Comparison of ENCODE assay signal across 16 mouse cellular contexts in the genomic region with DNA sequence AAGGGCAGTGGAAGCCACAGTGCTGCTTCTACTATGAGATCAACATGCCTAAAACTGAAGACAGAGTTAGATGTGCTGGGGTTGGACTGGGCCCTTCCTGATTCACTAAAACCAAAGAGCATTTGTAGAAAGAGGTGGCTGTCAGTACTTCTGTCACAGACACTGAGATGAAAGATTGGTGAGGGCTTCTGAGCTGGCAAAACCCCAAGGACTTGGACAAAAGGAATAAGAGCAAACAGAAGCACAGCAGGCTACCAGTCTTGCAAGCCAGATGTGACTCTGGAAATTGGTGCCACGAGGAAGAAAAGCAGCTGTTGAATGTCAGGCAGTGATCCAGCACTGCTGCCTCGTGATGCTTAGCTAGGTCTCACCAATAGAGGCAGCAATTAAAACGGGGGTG. TPM values are rescaled to one million over a fixed set of nuclear protein-coding genes. Genes with fewer than 3 reads are reported as not detected.
DNase-seq lines count a peak whose midpoint lies in the region; ATAC-seq and TF ChIP-seq lines count a peak whose summit lies in the region.
"Had no signal": no experiment of that assay in that cellular context is flagged by ENCODE, and none has a peak within 500 bp of the region (broad histone marks: within the 10 kb centered on the region; RNA-seq: fewer than 3 reads in every experiment).

No protein-coding gene starts in this region.

- no peak overlapping the region for H3K4me2 ChIP-seq in midbrain, embryonic 11.5 days
- no peak overlapping the region for H3K4me2 ChIP-seq in midbrain, embryonic 15.5 days
- H3K4me2 ChIP-seq: embryonic facial prominence, embryonic 15.5 days; liver, embryonic 13.5 days; midbrain, embryonic 12.5 days; neural tube, embryonic 13.5 days had no signal

- no peaks in the 10 kb centered on the region for H3K4me1 ChIP-seq in midbrain, embryonic 11.5 days (ENCODE audit: control insufficient read depth, insufficient read depth, low read length)
- 0 out of 2 replicates have a peak, but pooled peaks cover 2% of the 10 kb centered on the region for H3K4me1 ChIP-seq in midbrain, embryonic 15.5 days
- H3K4me1 ChIP-seq: embryonic facial prominence, embryonic 15.5 days; liver, embryonic 13.5 days; midbrain, embryonic 12.5 days; neural tube, embryonic 13.5 days had no signal

- H3K27me3 ChIP-seq in midbrain, embryonic 11.5 days (ENCODE audit: control insufficient read depth, insufficient read depth, low read length) = no peaks in the 10 kb centered on the region
- H3K27me3 ChIP-seq in midbrain, embryonic 15.5 days (replicated peaks) = no peaks in the 10 kb centered on the region
- H3K27me3 ChIP-seq: embryonic facial prominence, embryonic 15.5 days; midbrain, embryonic 12.5 days; neural tube, embryonic 13.5 days had no signal

- TF ChIP-seq CTCF in gastrocnemius, adult 2 months (IDR thresholded peaks at IDR 0.05) = no peak

- no peak overlapping the region for H3K4me3 ChIP-seq in gastrocnemius, adult 2 months
- H3K4me3 ChIP-seq in midbrain, embryonic 11.5 days (ENCODE audit: low read depth, low read length) = no peak overlapping the region
- H3K4me3 ChIP-seq in midbrain, embryonic 15.5 days = no peak overlapping the region
- H3K4me3 ChIP-seq: embryonic facial prominence, embryonic 15.5 days; liver, embryonic 13.5 days; midbrain, embryonic 12.5 days; neural tube, embryonic 13.5 days had no signal

- peak overlapping the region; percentile 49; the same call in 1 of the 2 replicates for H3K27ac ChIP-seq in gastrocnemius, adult 2 months
- H3K27ac ChIP-seq in midbrain, embryonic 11.5 days (ENCODE audit: low read depth, low read length) = no peak overlapping the region
- no peak overlapping the region for H3K27ac ChIP-seq in midbrain, embryonic 15.5 days
- H3K27ac ChIP-seq: embryonic facial prominence, embryonic 15.5 days; liver, embryonic 13.5 days; midbrain, embryonic 12.5 days; neural tube, embryonic 13.5 days had no signal

- ATAC-seq in midbrain, embryonic 11.5 days (ENCODE audit: low FRiP score) = no peak
- ATAC-seq in midbrain, embryonic 15.5 days (replicated peaks) = no peak

- H3K9me3 ChIP-seq in midbrain, embryonic 11.5 days (ENCODE audit: control insufficient read depth, low read length) = no peaks in the 10 kb centered on the region
- H3K9me3 ChIP-seq in midbrain, embryonic 15.5 days = no peaks in the 10 kb centered on the region
- H3K9me3 ChIP-seq: embryonic facial prominence, embryonic 15.5 days; liver, embryonic 13.5 days had no signal

- no peak overlapping the region for H3K9ac ChIP-seq in midbrain, embryonic 11.5 days (ENCODE audit: low read length)
- no peak overlapping the region for H3K9ac ChIP-seq in midbrain, embryonic 15.5 days
- H3K9ac ChIP-seq: embryonic facial prominence, embryonic 15.5 days; liver, embryonic 13.5 days; midbrain, embryonic 12.5 days; neural tube, embryonic 13.5 days had no signal

- H3K36me3 ChIP-seq in midbrain, embryonic 11.5 days (ENCODE audit: control insufficient read depth, insufficient read depth, low read length) = no peaks in the 10 kb centered on the region
- H3K36me3 ChIP-seq in midbrain, embryonic 15.5 days (replicated peaks) = no peaks in the 10 kb centered on the region
- H3K36me3 ChIP-seq: embryonic facial prominence, embryonic 15.5 days; G1E; liver, embryonic 13.5 days; midbrain, embryonic 12.5 days; neural tube, embryonic 13.5 days had no signal

- intact Hi-C loops in gastrocnemius, adult 2 months (cut with DNase I) = no loop called here

- WGBS in midbrain, embryonic 11.5 days = 18% methylated on average over 3 of the region's 3 CpGs
- WGBS in midbrain, embryonic 15.5 days = 17% methylated on average over 3 of the region's 3 CpGs

- no peak for DNase-seq in gastrocnemius, adult 2 months
- DNase-seq in gastrocnemius, adult 18-20 months (ENCODE audit: low spot score) = no peak
- DNase-seq in midbrain, embryonic 11.5 days (ENCODE audit: low spot score, missing footprints) = peak; percentile 41
- DNase-seq in kidney, postnatal 14 days = peak; percentile 48
- peak; percentile 73 for DNase-seq in lung, postnatal 36 days
- no peak for DNase-seq in spleen, postnatal 36 days (ENCODE audit: low spot score in 2 of 2)
- DNase-seq in liver = no peak
- DNase-seq: cerebellum, postnatal 36 days; liver, embryonic 13.5 days; right cerebral cortex, adult 18-20 months; thymus, postnatal 4 days had no signal

RNA-seq across cellular contexts. Expression of gene Fmod, which starts 48.2 kb away (rescaled TPM):
- 100 to 1,000 TPM in 1 of 2 experiments, 10 to 100 TPM in 1; 53.6 to 322 TPM for total RNA-seq in gastrocnemius, adult 2 months (2021)
- total RNA-seq in gastrocnemius, adult 18-20 months (2021) = 100 to 1,000 TPM in 1 of 2 experiments, 10 to 100 TPM in 1; 41.0 to 107 TPM
- polyA plus RNA-seq in midbrain, embryonic 11.5 days (2014; fragmentation: Nextera tagmentation; extraction: Ambion mirVana) = 5.7 and 6.8 TPM in 2 replicates
- 15.2 and 21.1 TPM in 2 replicates for polyA plus RNA-seq in midbrain, embryonic 15.5 days (2015; fragmentation: Nextera tagmentation; extraction: Ambion mirVana)
- polyA plus RNA-seq: G1E had no signal

Comparison
In these comparisons a context has a peak if more than half of its experiments do, and no peak if none do; other contexts are left out.
1. DNase-seq: peak in midbrain, embryonic 11.5 days (single experiment), kidney, postnatal 14 days (single experiment) and lung, postnatal 36 days (single experiment); none in gastrocnemius, adult 2 months (single experiment), gastrocnemius, adult 18-20 months (single experiment), spleen, postnatal 36 days (0 of 2) and liver (single experiment).